In genomic region chr17:49624572-49624971, GRCm38 (mm10) we compare ENCODE assay signal across 18 mouse cellular contexts. TPM values are rescaled to one million over a fixed set of nuclear protein-coding genes. Genes with fewer than 3 reads are reported as not detected.
DNase-seq lines count a peak whose midpoint lies in the region; ATAC-seq and TF ChIP-seq lines count a peak whose summit lies in the region.
"Had no signal": no experiment of that assay in that cellular context is flagged by ENCODE, and none has a peak within 500 bp of the region (broad histone marks: within the 10 kb centered on the region; RNA-seq: fewer than 3 reads in every experiment).

No protein-coding gene starts in this region.

- no peak for TF ChIP-seq CTCF in layer of hippocampus, adult 2 months (conservative IDR thresholded peaks at IDR 0.05)

- ATAC-seq in heart, embryonic 15.5 days (replicated peaks; ENCODE audit: insufficient number of reproducible peaks, insufficient read depth, low FRiP score, low read depth), result no peak
- ATAC-seq: forebrain, embryonic 15.5 days; intestine, postnatal 0 days; liver, embryonic 12.5 days had no signal

- no peak for DNase-seq in heart, adult 8-10 months (ENCODE audit: low spot score)
- DNase-seq in layer of hippocampus, adult 2 months (ENCODE audit: low spot score in 2 of 2), result no peak
- DNase-seq in layer of hippocampus, adult 8-10 months (ENCODE audit: low spot score in 2 of 2), result no peak
- DNase-seq in adrenal gland, postnatal 14 days, result peak; percentile 29
- DNase-seq in kidney, postnatal 36 days, result peak; percentile 26 to 39
- no peak for DNase-seq in cerebellum, adult 8-10 months
- DNase-seq: cerebellum, adult 9-11 months; gastrocnemius, postnatal 14 days; lung, postnatal 10 days; thymus, postnatal 36 days had no signal

- H3K27me3 ChIP-seq in heart, embryonic 15.5 days, result no peaks in the 10 kb centered on the region
- H3K27me3 ChIP-seq: embryonic facial prominence, embryonic 12.5 days; forebrain, embryonic 15.5 days; liver, embryonic 12.5 days had no signal

- no peak overlapping the region for H3K9ac ChIP-seq in heart, embryonic 15.5 days
- H3K9ac ChIP-seq: embryonic facial prominence, embryonic 12.5 days; forebrain, embryonic 15.5 days; liver, embryonic 12.5 days had no signal

- peaks cover 30% of the 10 kb centered on the region for H3K4me1 ChIP-seq in heart, embryonic 15.5 days (replicated peaks)
- H3K4me1 ChIP-seq: embryonic facial prominence, embryonic 12.5 days; forebrain, embryonic 15.5 days; liver, embryonic 12.5 days had no signal

- no peak overlapping the region for H3K4me3 ChIP-seq in heart, embryonic 15.5 days
- no peak overlapping the region for H3K4me3 ChIP-seq in layer of hippocampus, adult 2 months
- H3K4me3 ChIP-seq: embryonic facial prominence, embryonic 12.5 days; forebrain, embryonic 15.5 days; hindbrain, embryonic 10.5 days; liver, embryonic 12.5 days; myocyte had no signal

- 49% methylated on average over 9 of the region's 9 CpGs for WGBS in heart, embryonic 15.5 days

- H3K4me2 ChIP-seq in heart, embryonic 15.5 days, result no peak overlapping the region
- H3K4me2 ChIP-seq: embryonic facial prominence, embryonic 12.5 days; forebrain, embryonic 15.5 days; liver, embryonic 12.5 days had no signal

- no peaks in the 10 kb centered on the region for H3K9me3 ChIP-seq in heart, embryonic 15.5 days (replicated peaks)
- H3K9me3 ChIP-seq: embryonic facial prominence, embryonic 12.5 days; forebrain, embryonic 15.5 days; hindbrain, embryonic 10.5 days; liver, embryonic 12.5 days had no signal

- H3K27ac ChIP-seq in heart, embryonic 15.5 days, result peak overlapping the region; percentile 38
- H3K27ac ChIP-seq in layer of hippocampus, adult 2 months, result peak overlapping the region; percentile 72
- H3K27ac ChIP-seq: embryonic facial prominence, embryonic 12.5 days; forebrain, embryonic 15.5 days; hindbrain, embryonic 10.5 days; liver, embryonic 12.5 days had no signal

- H3K36me3 ChIP-seq in heart, embryonic 15.5 days, result no peaks in the 10 kb centered on the region
- H3K36me3 ChIP-seq: embryonic facial prominence, embryonic 12.5 days; forebrain, embryonic 15.5 days; hindbrain, embryonic 10.5 days; liver, embryonic 12.5 days had no signal

RNA-seq across cellular contexts. Expression of gene Kif6, which starts 9.6 kb away (rescaled TPM):
- polyA plus RNA-seq in heart, embryonic 15.5 days (2015; fragmentation: Nextera tagmentation; extraction: Ambion mirVana), result 1.7 and 1.9 TPM in 2 replicates
- 1 to 10 TPM; 3.8 to 4.9 (median 4.1) TPM for total RNA-seq in heart, adult 8-10 months (2022)
- total RNA-seq in layer of hippocampus, adult 2 months (2021), result 1 to 10 TPM; 5.0 to 6.1 TPM
- total RNA-seq in layer of hippocampus, adult 8-10 months (2022), result 1 to 10 TPM; 4.5 to 8.3 (median 5.8) TPM
- 0.26 and 1.1 TPM in 2 replicates for total RNA-seq in adrenal gland, postnatal 14 days (2021)
- total RNA-seq: CH12.LX; gastrocnemius, postnatal 14 days had no signal

Comparison
In these comparisons a context has a peak if more than half of its experiments do, and no peak if none do; other contexts are left out.
1. DNase-seq: peak in adrenal gland, postnatal 14 days (single experiment) and kidney, postnatal 36 days (2 of 2); none in heart, adult 8-10 months (single experiment), layer of hippocampus, adult 2 months (0 of 2), layer of hippocampus, adult 8-10 months (0 of 2) and cerebellum, adult 8-10 months (single experiment).